17 mouse cellular contexts compared by ENCODE assay signal in the genomic region with DNA sequence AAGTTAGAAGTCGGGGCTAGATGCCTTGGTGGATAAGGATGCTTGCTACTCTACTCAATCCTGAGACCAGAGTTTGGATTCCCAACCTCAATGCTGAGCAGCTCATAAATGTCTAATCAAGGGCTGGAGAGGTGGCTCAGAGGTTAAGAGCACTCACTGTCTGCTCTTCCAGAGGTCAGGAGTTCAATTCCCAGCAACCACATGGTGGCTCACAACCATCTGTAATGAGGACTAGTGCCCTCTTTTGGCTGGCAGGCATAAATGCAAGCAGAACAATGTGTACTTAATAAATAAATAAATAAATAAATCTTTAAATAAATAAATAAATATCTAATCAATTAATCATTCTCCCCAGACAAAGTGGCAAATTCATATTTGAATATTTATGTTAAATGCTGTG. TPM values are rescaled to one million over a fixed set of nuclear protein-coding genes. Genes with fewer than 3 reads are reported as not detected.
A peak's percentile ranks its signal among the peaks of the same experiment; 100 is the strongest.
DNase-seq lines count a peak whose midpoint lies in the region; TF ChIP-seq lines count a peak whose summit lies in the region.
"Had no signal": no experiment of that assay in that cellular context is flagged by ENCODE, and none has a peak within 500 bp of the region (broad histone marks: within the 10 kb centered on the region; RNA-seq: fewer than 3 reads in every experiment).

No protein-coding gene starts in this region.

- H3K4me3 ChIP-seq in layer of hippocampus, adult 2 months, result no peak overlapping the region
- H3K4me3 ChIP-seq: hindbrain, embryonic 15.5 days; liver, embryonic 13.5 days had no signal

- no peak for DNase-seq in layer of hippocampus, adult 2 months (ENCODE audit: low spot score in 2 of 2)
- no peak for DNase-seq in layer of hippocampus, postnatal 25 days (ENCODE audit: extremely low spot score in 1 of 2, low spot score in 1 of 2)
- DNase-seq in 416B (ENCODE audit: low read depth) (peak; percentile 50), R1 (ENCODE audit: low read depth, low spot score) (peak; percentile 84)
- peak; percentile 5 to 7 for DNase-seq in B cell, adult 2 months
- DNase-seq in frontal cortex, postnatal 10 days (ENCODE audit: low spot score in 2 of 2), result no peak
- DNase-seq in heart, adult 18-20 months, result no peak
- no peak for DNase-seq in right cerebral cortex, postnatal 14 days
- DNase-seq: adrenal gland, postnatal 25 days; cerebellum, adult 8-10 months; forebrain, postnatal 0 days; gastrocnemius, postnatal 14 days; kidney, adult 18-20 months; kidney, postnatal 36 days; liver, embryonic 13.5 days; lung, postnatal 10 days had no signal

- no peak overlapping the region for H3K27ac ChIP-seq in layer of hippocampus, adult 2 months
- H3K27ac ChIP-seq: hindbrain, embryonic 15.5 days; liver, embryonic 13.5 days had no signal

- peak; percentile 50 for TF ChIP-seq CTCF in layer of hippocampus, adult 2 months (conservative IDR thresholded peaks at IDR 0.05)

RNA-seq across cellular contexts. Expression of a gene that starts 25.9 kb away (rescaled TPM):
- total RNA-seq in layer of hippocampus, adult 2 months (2021), result 10 to 100 TPM; 32.9 to 33.0 TPM
- 10 to 100 TPM; 23.6 to 30.6 TPM for total RNA-seq in layer of hippocampus, postnatal 25 days (2021)
- total RNA-seq in heart, adult 18-20 months (2021), result 10 to 100 TPM; 16.4 to 17.6 TPM

Comparison
In these comparisons a context has a peak if more than half of its experiments do, and no peak if none do; other contexts are left out.
1. DNase-seq: peak in 416B (single experiment), B cell, adult 2 months (2 of 2) and R1 (single experiment); none in layer of hippocampus, adult 2 months (0 of 2), layer of hippocampus, postnatal 25 days (0 of 2), frontal cortex, postnatal 10 days (0 of 2), heart, adult 18-20 months (0 of 2) and right cerebral cortex, postnatal 14 days (single experiment).